8 mouse cellular contexts compared by ENCODE assay signal in the genomic region with DNA sequence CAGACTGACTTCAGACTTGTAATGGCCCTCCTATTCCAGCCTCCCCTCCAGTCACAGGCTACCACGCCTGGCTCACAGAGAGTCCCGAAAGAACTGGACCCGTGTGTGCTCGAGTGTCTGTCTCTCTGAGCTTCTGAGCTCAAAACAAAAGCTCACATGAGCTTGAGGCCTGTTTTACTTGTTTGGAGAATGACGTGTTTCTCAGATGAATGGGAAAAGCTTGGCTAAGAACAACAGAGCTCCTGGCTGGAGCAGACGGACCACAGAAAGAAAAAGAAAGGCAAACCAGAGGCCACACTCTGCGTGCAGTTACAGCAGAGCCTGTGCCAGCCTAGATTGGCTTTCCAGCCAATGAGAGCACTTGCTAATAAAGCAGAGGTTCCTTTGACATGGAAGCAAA.
DNase-seq lines count a peak whose midpoint lies in the region; ATAC-seq and TF ChIP-seq lines count a peak whose summit lies in the region.

No protein-coding gene starts in this region.

- peak; percentile 91 for DNase-seq in heart, adult 11 months
- DNase-seq in brain, embryonic 18.5 days (ENCODE audit: low read depth, low spot score): peak; percentile 20
- peak; percentile 54 for DNase-seq in gastrocnemius, adult 2 months
- DNase-seq in lung, postnatal 14 days: peak; percentile 13
- no peak for DNase-seq in B cell, adult 2 months
- DNase-seq in adrenal gland, adult 2 months: no peak

- H3K4me2 ChIP-seq in heart, embryonic 11.5 days: no peak overlapping the region
- no peak overlapping the region for H3K4me2 ChIP-seq in intestine, postnatal 0 days (replicated peaks; ENCODE audit: low read depth)

- no peaks in the 10 kb centered on the region for H3K4me1 ChIP-seq in heart, embryonic 11.5 days (ENCODE audit: control insufficient read depth, insufficient read depth, low read length)
- no peaks in the 10 kb centered on the region for H3K4me1 ChIP-seq in intestine, postnatal 0 days (replicated peaks; ENCODE audit: control insufficient read depth, insufficient read depth, low read length)

- no peak for ATAC-seq in heart, embryonic 11.5 days (replicated peaks; ENCODE audit: insufficient number of reproducible peaks, low FRiP score, low TSS enrichment)
- no peak for ATAC-seq in intestine, postnatal 0 days

- H3K9me3 ChIP-seq in heart, embryonic 11.5 days (replicated peaks; ENCODE audit: control insufficient read depth, low read length): no peaks in the 10 kb centered on the region
- no peaks in the 10 kb centered on the region for H3K9me3 ChIP-seq in intestine, postnatal 0 days (ENCODE audit: control insufficient read depth)

- H3K27me3 ChIP-seq in heart, embryonic 11.5 days (ENCODE audit: control insufficient read depth, insufficient read depth, low read length): no peaks in the 10 kb centered on the region
- H3K27me3 ChIP-seq in intestine, postnatal 0 days (replicated peaks; ENCODE audit: control insufficient read depth, insufficient read depth, low read length): no peaks in the 10 kb centered on the region

- 69% methylated on average over 7 of the region's 7 CpGs for WGBS in heart, embryonic 11.5 days (ENCODE audit: insufficient replicate concordance)
- 63% methylated on average over 7 of the region's 7 CpGs for WGBS in intestine, postnatal 0 days

- H3K4me3 ChIP-seq in heart, embryonic 11.5 days (ENCODE audit: low read depth, low read length): no peak overlapping the region
- H3K4me3 ChIP-seq in gastrocnemius, adult 2 months: 0 out of 2 replicates have a peak overlapping the region, but pooled peaks have one; percentile 16
- no peak overlapping the region for H3K4me3 ChIP-seq in intestine, postnatal 0 days (ENCODE audit: low read depth, low read length)

- no peak overlapping the region for H3K9ac ChIP-seq in heart, embryonic 11.5 days (ENCODE audit: low read depth, low read length)
- no peak overlapping the region for H3K9ac ChIP-seq in intestine, postnatal 0 days (ENCODE audit: low read depth, low read length)

- no peak overlapping the region for H3K27ac ChIP-seq in heart, embryonic 11.5 days (ENCODE audit: low read depth, low read length)
- H3K27ac ChIP-seq in gastrocnemius, adult 2 months: peak overlapping the region; percentile 66
- no peak overlapping the region for H3K27ac ChIP-seq in intestine, postnatal 0 days (ENCODE audit: low read depth, low read length)

- intact Hi-C loops in gastrocnemius, adult 2 months (cut with DNase I): no loop called here

- TF ChIP-seq CTCF in gastrocnemius, adult 2 months (IDR thresholded peaks at IDR 0.05): no peak
- TF ChIP-seq CTCF in intestine, postnatal 0 days (IDR thresholded peaks at IDR 0.05; ENCODE audit: low read depth): no peak

- no peaks in the 10 kb centered on the region for H3K36me3 ChIP-seq in heart, embryonic 11.5 days (ENCODE audit: control insufficient read depth, insufficient read depth, low read length)
- H3K36me3 ChIP-seq in intestine, postnatal 0 days (ENCODE audit: control insufficient read depth, insufficient read depth): no peaks in the 10 kb centered on the region

Comparison
In these comparisons a context has a peak if more than half of its experiments do, and no peak if none do; other contexts are left out.
1. DNase-seq: peak in heart, adult 11 months (single experiment), brain, embryonic 18.5 days (single experiment), gastrocnemius, adult 2 months (single experiment) and lung, postnatal 14 days (single experiment); none in B cell, adult 2 months (0 of 2) and adrenal gland, adult 2 months (single experiment).